Mouse (Mus musculus): ENCODE data around the gene Mstn. TPM values are rescaled to one million over a fixed set of nuclear protein-coding genes. Genes with fewer than 3 reads are reported as not detected.

Gene Mstn
- 0.72 and 2.9 TPM in 2 replicates for polyA plus RNA-seq (2016; fragmentation: Nextera tagmentation; extraction: Ambion mirVana)

DNA sequence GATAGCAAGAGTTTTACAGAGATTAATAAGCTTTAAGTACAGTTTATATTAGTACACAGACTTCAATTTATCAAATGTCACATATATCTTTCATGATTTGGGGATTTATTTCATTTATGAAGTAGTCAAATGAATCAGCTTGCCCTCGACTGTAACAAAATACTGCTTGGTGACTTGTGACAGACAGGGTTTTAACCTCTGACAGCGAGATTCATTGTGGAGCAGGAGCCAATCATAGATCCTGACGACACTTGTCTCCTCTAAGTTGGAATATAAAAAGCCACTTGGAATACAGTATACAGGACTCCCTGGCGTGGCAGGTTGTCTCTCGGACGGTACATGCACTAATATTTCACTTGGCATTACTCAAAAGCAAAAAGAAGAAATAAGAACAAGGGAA, at the start of gene Mstn:
Gene Mstn, plus strand, starts transcription at position 301 of the 400 bp plus-strand sequence.
- H3K4me2 ChIP-seq (replicated peaks), result 0 out of 2 replicates have a peak within 1 kb of the TSS, but pooled peaks have one; percentile 1
- H3K9me3 ChIP-seq (replicated peaks), result no peaks in the 10 kb centered on the region; the same call in 1 of the 2 replicates
- H3K27ac ChIP-seq, result no peak within 1 kb of the TSS
- H3K9ac ChIP-seq, result no peak within 1 kb of the TSS
- no peak within 1 kb of the TSS for H3K4me3 ChIP-seq
- no peaks in the 10 kb centered on the region for H3K27me3 ChIP-seq
- peaks cover 11% of the 10 kb centered on the region; the same call in 1 of the 2 replicates for H3K4me1 ChIP-seq
- WGBS, result 64% methylated on average over 6 of the region's 6 CpGs
- no peak for ATAC-seq (ENCODE audit: low FRiP score)
- no peaks in the 10 kb centered on the region for H3K36me3 ChIP-seq

DNA sequence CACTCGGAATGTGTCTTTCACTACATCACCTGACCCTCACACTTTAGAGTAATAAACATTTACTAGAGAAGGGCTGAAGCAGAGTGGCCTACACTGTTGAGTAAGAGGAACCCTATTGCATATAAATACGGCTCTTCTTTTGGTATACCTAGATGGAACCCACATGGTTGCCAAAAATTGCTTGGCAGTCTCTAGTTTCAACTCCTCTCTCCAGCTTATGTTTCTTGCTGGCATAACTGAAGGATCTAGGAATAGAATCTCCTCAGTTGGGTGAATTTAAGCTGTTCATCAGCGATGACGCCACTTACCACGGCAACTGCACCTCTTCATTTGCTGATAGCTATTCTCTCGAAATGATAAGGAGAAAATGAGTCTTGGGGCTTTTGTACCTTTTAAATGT, 46.7 kb upstream of the Mstn start:
- Histone ChIP-seq H3K4me3 (no peak overlapping the region), H3K4me1 (no peaks in the 10 kb centered on the region), H3K27ac (no peak overlapping the region), H3K9me3 (replicated peaks) (no peaks in the 10 kb centered on the region), H3K27me3 (no peaks in the 10 kb centered on the region), H3K9ac (no peak overlapping the region), H3K36me3 (no peaks in the 10 kb centered on the region), H3K4me2 (replicated peaks) (no peak overlapping the region)
- no peak for ATAC-seq (ENCODE audit: low FRiP score)
- WGBS, result 92% methylated on average over 6 of the region's 6 CpGs

DNA sequence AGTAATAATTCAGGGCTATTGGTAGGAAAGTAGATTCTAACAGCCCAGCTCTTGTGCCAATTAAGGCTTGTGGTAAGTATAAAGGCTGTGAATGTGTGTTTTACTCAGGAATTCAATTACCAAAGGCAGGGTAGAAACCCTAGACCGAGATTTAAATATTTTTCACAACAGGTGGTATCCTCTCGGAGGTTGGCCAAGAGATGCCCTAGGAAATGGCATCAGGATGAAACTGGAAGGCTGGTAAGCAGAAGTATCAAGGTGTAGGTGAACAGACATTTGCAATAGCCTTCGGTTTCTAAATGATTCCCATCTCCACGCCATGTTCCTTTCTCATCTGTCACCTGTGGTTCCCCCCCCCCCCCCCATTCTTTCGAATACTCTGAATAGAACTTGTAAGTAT, 45.8 kb upstream of the Mstn start:
- H3K27me3 ChIP-seq, result no peaks in the 10 kb centered on the region
- H3K4me2 ChIP-seq (replicated peaks), result no peak overlapping the region
- no peak overlapping the region for H3K27ac ChIP-seq
- no peaks in the 10 kb centered on the region for H3K36me3 ChIP-seq
- no peaks in the 10 kb centered on the region for H3K4me1 ChIP-seq
- no peak for ATAC-seq (ENCODE audit: low FRiP score)
- WGBS, result 53% methylated on average over 5 of the region's 5 CpGs
- no peaks in the 10 kb centered on the region for H3K9me3 ChIP-seq (replicated peaks)
- no peak overlapping the region for H3K4me3 ChIP-seq
- H3K9ac ChIP-seq, result no peak overlapping the region

DNA sequence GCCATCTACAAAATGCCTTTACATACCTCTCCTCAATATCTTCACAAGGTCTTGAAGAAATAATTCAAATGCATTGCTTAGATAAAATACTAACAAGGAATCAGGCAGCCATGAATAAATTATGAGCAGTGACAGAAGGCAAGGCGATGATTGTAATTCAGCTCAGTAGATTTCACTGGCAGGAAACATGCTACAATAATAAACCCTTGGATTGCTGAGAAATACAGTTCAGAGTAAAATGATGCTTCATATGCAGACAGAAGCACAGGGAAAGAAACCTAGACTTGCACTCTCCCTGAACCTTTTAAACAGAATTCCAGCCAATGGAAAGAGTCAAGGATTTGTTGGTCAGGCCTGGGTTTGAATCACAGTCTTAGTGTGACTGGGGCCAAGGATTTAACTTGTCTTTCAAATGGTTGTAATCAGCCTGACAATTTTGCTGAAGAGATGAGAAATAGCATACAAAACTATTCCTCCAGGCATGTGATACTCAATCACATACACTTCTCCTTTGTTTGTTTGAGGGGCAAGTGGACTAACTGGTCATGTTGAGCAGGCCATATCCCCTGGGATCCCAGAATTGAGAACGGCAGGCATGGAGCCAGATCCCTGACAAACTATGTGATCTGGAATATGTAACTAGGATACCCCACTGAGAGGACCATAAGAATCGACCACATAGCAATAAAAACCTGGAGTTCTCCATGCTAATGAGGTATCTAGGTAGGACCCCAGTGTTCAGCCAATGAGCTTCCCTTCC, 42.5 kb upstream of the Mstn start:
- no peak for ATAC-seq (ENCODE audit: low FRiP score)
- no peak overlapping the region for H3K4me2 ChIP-seq (replicated peaks)
- 62% methylated on average over 3 of the region's 3 CpGs for WGBS

DNA sequence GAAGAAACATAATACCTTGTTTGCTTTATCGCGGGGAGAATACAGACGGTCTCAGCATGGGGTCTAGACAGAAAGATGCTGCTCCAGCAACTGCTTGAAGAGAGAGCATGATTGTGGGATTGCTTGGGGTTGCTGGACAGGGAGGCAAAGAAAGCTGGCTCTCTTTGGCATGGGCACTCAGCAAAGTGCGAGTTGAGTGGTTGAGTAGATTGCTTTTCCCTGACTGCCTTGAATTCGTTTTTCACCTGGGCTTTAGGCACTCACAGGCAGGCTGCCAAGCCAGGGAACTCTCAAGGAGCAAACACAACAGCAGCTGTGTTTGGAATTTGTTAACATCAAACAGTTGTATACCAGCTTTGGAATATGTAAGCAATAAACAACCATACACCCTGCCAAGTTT, 41.4 kb upstream of the Mstn start, which contains the start of gene 1700019D03Rik:
Gene 1700019D03Rik, minus strand, starts transcription at position 101 of the 400 bp plus-strand sequence.
- whole genome bisulfite sequencing, result 65% methylated on average over 5 of the region's 5 CpGs
- no peaks in the 10 kb centered on the region for H3K27me3 ChIP-seq
- H3K4me3 ChIP-seq, result no peak within 1 kb of the TSS
- no peak within 1 kb of the TSS for H3K27ac ChIP-seq
- no peak for ATAC-seq (ENCODE audit: low FRiP score)
- H3K4me1 ChIP-seq, result no peaks in the 10 kb centered on the region
- H3K36me3 ChIP-seq, result no peaks in the 10 kb centered on the region
- no peak within 1 kb of the TSS for H3K4me2 ChIP-seq (replicated peaks)
- H3K9me3 ChIP-seq (replicated peaks), result no peaks in the 10 kb centered on the region
- H3K9ac ChIP-seq, result no peak within 1 kb of the TSS

More for the DNA sequence above, 42.5 kb upstream of the Mstn start:
- Histone ChIP-seq H3K9me3 (replicated peaks) (no peaks in the 10 kb centered on the region), H3K36me3 (no peaks in the 10 kb centered on the region), H3K4me3 (no peak overlapping the region), H3K9ac (no peak overlapping the region), H3K27ac (no peak overlapping the region), H3K4me1 (no peaks in the 10 kb centered on the region), H3K27me3 (no peaks in the 10 kb centered on the region)

DNA sequence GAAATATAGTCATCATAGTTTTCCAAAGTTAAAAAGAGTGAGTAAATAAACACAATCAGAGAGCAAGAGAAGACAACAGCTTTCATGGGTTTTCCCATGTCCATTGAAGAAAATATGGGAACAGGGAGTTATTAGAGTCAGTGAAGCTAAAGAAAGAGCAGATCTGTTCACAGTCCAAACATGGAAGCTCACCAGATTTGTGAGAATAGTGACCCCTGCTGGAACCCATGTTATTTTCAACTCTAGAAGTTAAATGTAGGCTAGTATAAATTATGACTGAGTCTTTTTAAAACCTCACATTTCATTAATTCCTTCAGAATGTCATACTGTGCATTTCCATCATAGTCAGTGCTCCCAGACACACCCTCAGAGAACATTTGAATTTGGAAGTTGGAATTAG, 28.9 kb upstream of the Mstn start:
- no peak overlapping the region for H3K4me3 ChIP-seq
- no peak for ATAC-seq (ENCODE audit: low FRiP score)
- H3K9me3 ChIP-seq (replicated peaks), result no peaks in the 10 kb centered on the region
- no peak overlapping the region for H3K9ac ChIP-seq
- H3K4me2 ChIP-seq (replicated peaks), result no peak overlapping the region
- no peaks in the 10 kb centered on the region for H3K27me3 ChIP-seq
- no peak overlapping the region for H3K27ac ChIP-seq
- H3K4me1 ChIP-seq, result no peaks in the 10 kb centered on the region
- no peaks in the 10 kb centered on the region for H3K36me3 ChIP-seq

DNA sequence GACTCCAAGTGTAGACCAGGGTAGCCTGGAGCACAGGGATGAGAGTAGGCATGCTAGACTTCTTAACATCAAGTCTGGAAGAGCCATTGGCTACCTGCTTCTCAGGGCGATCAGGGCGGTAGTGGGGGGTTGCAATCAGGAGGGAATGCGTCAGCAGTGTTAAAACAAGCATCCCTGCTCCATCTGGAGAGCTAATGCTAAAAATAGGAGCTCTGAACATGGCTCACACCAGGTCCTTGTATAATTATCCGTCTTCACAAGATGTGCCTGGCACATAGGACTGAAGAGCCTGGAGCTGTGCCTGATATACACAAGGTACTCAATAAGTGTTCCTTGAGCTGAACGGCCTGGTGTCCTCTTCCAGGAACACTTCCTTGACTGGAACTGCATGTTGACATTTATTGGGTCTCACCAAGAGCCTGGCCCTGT, 24.0 kb upstream of the Mstn start:
- no peak overlapping the region for H3K4me2 ChIP-seq (replicated peaks)
- no peak overlapping the region for H3K27ac ChIP-seq
- H3K27me3 ChIP-seq, result no peaks in the 10 kb centered on the region
- H3K4me3 ChIP-seq, result no peak overlapping the region
- H3K9ac ChIP-seq, result no peak overlapping the region
- WGBS, result 91% methylated on average over 5 of the region's 5 CpGs
- no peak for ATAC-seq (ENCODE audit: low FRiP score)
- no peaks in the 10 kb centered on the region for H3K4me1 ChIP-seq
- no peaks in the 10 kb centered on the region for H3K36me3 ChIP-seq
- H3K9me3 ChIP-seq (replicated peaks), result no peaks in the 10 kb centered on the region

DNA sequence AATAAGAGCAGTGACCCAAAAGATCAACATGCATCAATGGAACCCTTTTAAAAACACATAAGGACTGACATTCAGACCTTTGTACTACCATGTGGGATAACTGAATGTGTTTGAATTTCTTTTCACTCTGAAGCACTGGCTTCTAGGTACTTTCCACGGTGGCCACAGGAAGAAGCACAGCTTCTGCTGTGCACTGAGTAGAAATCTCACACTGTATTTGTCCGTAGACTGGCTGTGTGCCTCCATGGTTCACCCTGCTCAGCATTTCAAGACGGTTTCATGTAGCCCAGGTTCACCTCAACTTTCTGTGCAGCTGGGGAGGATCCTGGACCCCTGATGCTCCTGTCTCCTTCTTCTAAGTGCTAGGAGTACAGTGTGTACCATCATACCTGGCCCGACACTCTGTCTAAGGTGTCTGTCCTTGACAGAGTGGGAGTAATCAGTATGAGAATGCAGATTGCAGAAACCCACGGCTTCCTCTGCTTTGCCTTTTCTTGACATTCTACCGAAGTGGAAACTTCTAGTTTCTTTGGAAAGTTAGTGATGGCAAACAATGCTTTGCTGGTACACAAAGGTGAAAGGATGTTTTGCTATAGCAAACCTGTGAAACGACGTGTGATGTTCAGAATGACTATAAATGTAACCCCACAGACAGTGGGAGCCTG, 11.5 kb upstream of the Mstn start:
- H3K4me3 ChIP-seq, result no peak overlapping the region
- H3K27ac ChIP-seq, result no peak overlapping the region
- H3K9ac ChIP-seq, result no peak overlapping the region
- no peaks in the 10 kb centered on the region for H3K9me3 ChIP-seq (replicated peaks)
- H3K27me3 ChIP-seq, result no peaks in the 10 kb centered on the region
- ATAC-seq (ENCODE audit: low FRiP score), result no peak
- no peak overlapping the region for H3K4me2 ChIP-seq (replicated peaks)
- H3K36me3 ChIP-seq, result no peaks in the 10 kb centered on the region
- no peaks in the 10 kb centered on the region for H3K4me1 ChIP-seq
- 81% methylated on average over 8 of the region's 8 CpGs for WGBS

DNA sequence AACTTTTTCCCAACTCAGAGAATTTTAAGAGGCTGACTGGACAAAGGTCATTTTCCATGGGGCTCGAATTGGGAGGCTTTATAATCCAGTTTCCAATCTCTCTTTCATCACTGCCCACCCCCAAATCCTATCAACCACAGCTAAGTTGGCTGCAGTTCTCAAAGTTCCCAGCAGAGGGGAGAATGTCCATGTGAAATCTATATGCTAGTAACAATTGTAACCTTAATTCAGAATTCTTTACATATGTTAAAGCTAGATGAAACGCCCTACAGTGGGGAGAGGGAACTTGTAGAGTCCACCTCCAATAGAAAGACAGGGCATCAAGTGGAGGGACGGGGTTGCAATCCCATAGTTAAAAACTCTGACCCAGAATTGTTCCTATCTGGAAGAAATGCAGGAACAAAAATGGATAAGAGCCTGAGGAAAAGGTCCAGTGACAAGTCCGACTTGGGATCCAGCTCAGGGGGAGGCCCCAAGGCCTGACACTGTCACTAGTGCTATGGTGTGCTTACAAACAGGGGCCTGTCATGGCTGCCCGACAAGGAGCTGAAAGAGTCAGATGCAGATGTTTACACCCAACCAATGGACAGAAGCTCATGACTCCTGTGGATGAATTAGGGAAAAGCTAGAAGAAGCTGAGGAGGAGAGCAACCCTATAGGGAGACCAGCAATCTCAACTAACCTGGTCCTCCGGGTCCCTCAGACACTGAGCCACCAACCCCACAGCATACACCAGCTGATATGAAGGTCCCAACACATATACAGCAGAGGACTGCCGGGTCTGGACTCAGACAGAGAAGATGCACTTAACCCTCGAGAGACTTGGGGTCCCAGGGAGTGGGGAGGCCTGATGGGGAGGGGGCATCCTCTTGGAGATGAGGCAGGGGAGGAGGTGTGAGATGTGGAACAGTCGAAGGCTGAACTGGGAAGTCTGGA, 8.1 kb upstream of the Mstn start:
- Histone ChIP-seq H3K9ac (no peak overlapping the region), H3K27ac (no peak overlapping the region), H3K4me1 (no peaks in the 10 kb centered on the region), H3K4me3 (no peak overlapping the region), H3K4me2 (replicated peaks) (no peak overlapping the region), H3K9me3 (replicated peaks) (no peaks in the 10 kb centered on the region; the same call in 1 of the 2 replicates), H3K27me3 (no peaks in the 10 kb centered on the region), H3K36me3 (no peaks in the 10 kb centered on the region)
- peak; percentile 67; the same call in 1 of the 2 replicates for ATAC-seq (ENCODE audit: low FRiP score)
- WGBS, result 50% methylated on average over 9 of the region's 9 CpGs

DNA sequence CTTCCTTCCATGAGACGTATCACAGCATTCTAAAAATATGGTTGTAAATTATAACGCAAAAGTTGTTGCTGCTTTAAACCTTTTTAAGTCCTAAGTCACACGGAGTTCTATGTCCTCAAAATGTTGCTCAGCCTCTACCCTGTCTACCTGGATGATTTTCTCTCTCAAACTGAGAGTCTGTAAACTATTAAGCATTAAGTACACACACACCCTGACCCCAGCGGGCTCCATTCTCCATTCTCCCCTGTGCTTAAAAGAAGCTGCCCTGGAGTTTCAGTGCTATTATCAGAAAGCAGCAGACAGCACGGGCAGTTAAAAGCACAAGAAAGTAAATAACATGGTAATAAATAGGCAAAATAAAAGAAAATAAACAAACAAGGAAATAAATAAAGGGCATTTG, 2.3 kb upstream of the Mstn start:
- no peak overlapping the region for H3K4me3 ChIP-seq
- no peaks in the 10 kb centered on the region for H3K27me3 ChIP-seq
- no peaks in the 10 kb centered on the region; the same call in 1 of the 2 replicates for H3K9me3 ChIP-seq (replicated peaks)
- WGBS, result 78% methylated on average over 5 of the region's 5 CpGs
- H3K9ac ChIP-seq, result no peak overlapping the region
- no peak overlapping the region for H3K4me2 ChIP-seq (replicated peaks)
- no peak overlapping the region for H3K27ac ChIP-seq
- no peaks in the 10 kb centered on the region for H3K36me3 ChIP-seq
- ATAC-seq (ENCODE audit: low FRiP score), result no peak
- H3K4me1 ChIP-seq, result peaks cover 11% of the 10 kb centered on the region; the same call in 1 of the 2 replicates

DNA sequence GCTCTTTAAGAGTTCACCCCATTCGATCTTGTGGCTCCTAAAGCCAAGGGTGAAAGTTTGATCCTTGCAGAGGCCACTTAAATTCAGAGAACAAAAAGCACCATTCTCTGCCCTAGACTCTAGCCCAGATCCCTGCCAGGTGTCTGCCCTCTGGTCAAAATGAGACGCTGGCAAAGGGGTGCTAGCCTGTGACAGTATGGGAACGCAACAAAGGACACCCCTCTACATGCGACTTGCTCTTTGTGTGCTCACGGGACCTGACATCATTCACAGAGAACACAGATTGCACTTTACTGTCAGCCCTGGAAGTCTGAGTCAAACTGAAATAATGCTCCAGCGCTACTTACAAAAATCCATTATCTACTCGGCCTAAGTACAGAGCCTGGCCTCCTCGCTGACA, 941 bp upstream of the Mstn start:
- 43% methylated on average over 8 of the region's 8 CpGs for WGBS
- no peak overlapping the region for H3K9ac ChIP-seq
- H3K36me3 ChIP-seq, result no peaks in the 10 kb centered on the region
- peaks cover 11% of the 10 kb centered on the region; the same call in 1 of the 2 replicates for H3K4me1 ChIP-seq
- H3K27ac ChIP-seq, result no peak overlapping the region
- no peaks in the 10 kb centered on the region for H3K27me3 ChIP-seq
- H3K4me3 ChIP-seq, result no peak overlapping the region
- peak; percentile 46; the same call in 1 of the 2 replicates for ATAC-seq (ENCODE audit: low FRiP score)
- H3K4me2 ChIP-seq (replicated peaks), result no peak overlapping the region
- H3K9me3 ChIP-seq (replicated peaks), result no peaks in the 10 kb centered on the region; the same call in 1 of the 2 replicates

All from hindbrain, embryonic 12.5 days (tissue).